Mouse (Mus musculus) embryonic facial prominence, embryonic 14.5 days (tissue): ENCODE measurements around the gene Bcl7b. TPM values are rescaled to one million over a fixed set of nuclear protein-coding genes. Genes with fewer than 3 reads are reported as not detected.

Experiments
- ATAC-seq: fragments of 200-750 bp; cut with Nextera tagmentation; 2 replicates; pipeline ENCODE4 v1.8.0; 2017; ENCODE audit warnings: low read depth, moderate number of reproducible peaks, moderate TSS enrichment
- DNase-seq: peaks from one replicate; pipeline ENCODE4 v3.0.0-alpha.2; 2015; ENCODE audit warnings: low spot score
- H3K27ac ChIP-seq: fragments of 300-500 bp; sonication (generic); replicated peaks from 2 replicates; pipeline ENCODE4 v1.5.1; 2014; ENCODE audit warnings: low read depth, mild to moderate bottlenecking, low read length, moderate library complexity
- H3K27me3 ChIP-seq: fragments of 300-500 bp; sonication (generic); replicated peaks from 2 replicates; pipeline ENCODE4 v1.6.1; 2014; ENCODE audit warnings: low read length; ENCODE audit not compliant: control insufficient read depth, insufficient read depth
- H3K36me3 ChIP-seq: fragments of 300-500 bp; sonication (generic); 2 replicates; pipeline ENCODE4 v1.6.1; 2014; ENCODE audit warnings: low read length, mixed read lengths; ENCODE audit not compliant: control insufficient read depth, insufficient read depth
- H3K4me1 ChIP-seq: fragments of 300-500 bp; sonication (generic); 2 replicates; pipeline ENCODE4 v1.6.1; 2014; ENCODE audit warnings: antibody characterized with exemption, low read length; ENCODE audit not compliant: control insufficient read depth, insufficient read depth
- H3K4me2 ChIP-seq: fragments of 300-500 bp; sonication (generic); 2 replicates; pipeline ENCODE4 v1.6.1; 2014; ENCODE audit warnings: low read depth, mild to moderate bottlenecking, low read length, moderate library complexity, mixed read lengths
- H3K4me3 ChIP-seq: fragments of 300-500 bp; sonication (generic); 2 replicates; pipeline ENCODE4 v1.5.1; 2014; ENCODE audit warnings: low read depth, mild to moderate bottlenecking, low read length
- H3K9ac ChIP-seq: fragments of 300-500 bp; sonication (generic); 2 replicates; pipeline ENCODE4 v1.6.1; 2014; ENCODE audit warnings: low read depth, mild to moderate bottlenecking, low read length, moderate library complexity, mixed read lengths
- H3K9me3 ChIP-seq: fragments of 300-500 bp; sonication (generic); 2 replicates; pipeline ENCODE4 v1.6.1; 2016; ENCODE audit warnings: low read length; ENCODE audit not compliant: control insufficient read depth
- WGBS: fragments of 180-500 bp; shearing (Covaris S2); extraction: QIAGEN DNeasy Blood & Tissue Kit; methylation state at CpG from one replicate; pipeline ENCODE4 v1.1.7; 2014; 5-methylcytosine and 5-hydroxymethylcytosine counted together
- polyA plus RNA-seq: library from polyadenylated mRNA; unstranded; fragments of >200 nt; fragmentation: Nextera tagmentation; extraction: Ambion mirVana; gene quantifications from 2 replicates; pipeline ENCODE4 v1.2.1, GENCODE M21; 2014

Bcl7b gene
- 44.3 and 44.4 TPM in 2 replicates for polyA plus RNA-seq

DNA sequence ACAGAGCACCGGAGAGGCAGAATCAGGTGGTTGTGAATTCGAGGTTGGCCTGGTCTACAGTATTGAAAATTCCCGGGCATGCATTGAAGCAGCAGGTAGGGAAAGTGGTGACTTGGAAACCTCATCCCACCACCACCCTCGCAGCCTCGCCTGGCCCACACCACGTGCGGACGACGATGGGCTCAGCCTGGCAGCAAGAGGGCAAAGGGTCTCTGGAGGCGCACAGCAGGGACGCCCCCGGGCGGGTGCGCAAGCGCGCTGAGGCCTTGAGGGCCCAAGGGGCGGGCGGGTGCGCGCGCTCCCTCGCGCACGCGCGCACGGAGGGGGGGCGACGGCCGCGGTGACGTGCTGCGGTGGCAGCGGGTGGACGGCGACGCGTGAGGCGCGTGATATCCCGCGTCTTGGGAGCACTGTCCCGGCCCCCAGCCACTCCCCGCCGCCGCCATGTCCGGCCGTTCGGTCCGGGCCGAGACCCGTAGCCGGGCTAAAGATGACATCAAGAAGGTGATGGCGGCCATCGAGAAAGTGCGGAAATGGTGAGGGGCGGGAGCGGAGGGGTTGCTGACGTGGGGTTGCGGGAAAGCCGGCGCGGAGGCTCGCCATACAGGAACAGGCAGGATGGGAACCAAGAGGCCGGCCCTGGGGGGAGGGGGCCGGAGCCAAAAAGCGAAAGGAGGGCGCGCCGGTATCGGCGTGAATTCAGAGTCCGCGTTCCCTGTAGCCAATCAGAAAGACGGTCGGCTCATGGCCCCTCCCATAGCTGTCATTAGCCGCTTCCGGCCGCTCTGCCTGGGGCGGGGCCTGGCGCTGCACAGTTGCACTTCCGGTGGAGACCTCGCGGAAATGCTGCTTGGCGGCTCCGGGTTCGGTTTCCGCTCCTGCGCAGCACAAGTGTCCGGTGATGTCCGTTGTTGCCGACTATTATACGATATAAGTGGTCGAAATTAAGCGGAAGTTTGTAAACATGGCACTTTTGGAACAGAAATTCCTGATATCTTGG lies at the start of gene Bcl7b:
Gene Bcl7b (plus strand): TSS at position 221 of the 1,000 bp plus-strand sequence.
- 2% methylated on average over 71 of the region's 95 CpGs for WGBS
- ATAC-seq (peak; percentile 98), DNase-seq (peak; percentile 99)
- Histone ChIP-seq H3K9me3 (no peaks in the 10 kb centered on the region), H3K27me3 (no peaks in the 10 kb centered on the region), H3K4me1 (peaks cover 8% of the 10 kb centered on the region), H3K36me3 (peaks cover 35% of the 10 kb centered on the region), H3K27ac (peak within 1 kb of the TSS; percentile 99), H3K9ac (peak within 1 kb of the TSS; percentile 94), H3K4me2 (peak within 1 kb of the TSS; percentile 97), H3K4me3 (peak within 1 kb of the TSS; percentile 75)

DNA sequence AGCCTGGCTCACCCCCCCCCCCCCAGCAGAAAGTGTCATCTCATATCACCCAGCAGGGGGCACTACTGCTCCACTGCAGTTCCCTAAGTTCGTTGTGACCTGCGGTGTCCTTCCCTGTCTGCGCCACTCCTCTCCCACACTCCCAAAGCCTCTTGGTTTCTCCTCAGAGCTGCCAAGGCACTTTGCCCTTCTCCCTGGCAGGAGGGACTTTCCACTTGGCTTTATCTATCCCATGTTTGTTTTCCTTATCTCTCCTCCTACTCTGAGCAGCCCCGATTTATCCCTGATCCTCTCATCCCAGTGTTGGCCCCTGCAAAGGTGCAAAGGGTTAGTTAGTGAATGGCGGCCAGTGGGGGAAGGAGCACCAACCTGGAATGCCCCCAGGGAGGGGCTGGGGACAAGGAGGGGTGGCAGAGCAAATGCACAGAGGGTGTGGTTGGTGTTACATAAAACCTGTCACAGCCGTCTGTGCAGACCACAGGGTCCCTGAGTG lies 49.4 kb upstream of the Bcl7b start:
- WGBS, result 26% methylated on average over 6 of the region's 6 CpGs
- no peaks in the 10 kb centered on the region for H3K4me1 ChIP-seq
- DNase-seq (peak; percentile 68), ATAC-seq (0 out of 2 replicates have a peak, but pooled peaks have one; percentile 41)
- H3K9ac ChIP-seq, result no peak overlapping the region
- H3K9me3 ChIP-seq, result no peaks in the 10 kb centered on the region
- H3K4me2 ChIP-seq, result no peak overlapping the region
- no peak overlapping the region for H3K27ac ChIP-seq
- no peaks in the 10 kb centered on the region for H3K36me3 ChIP-seq
- H3K27me3 ChIP-seq, result no peaks in the 10 kb centered on the region
- no peak overlapping the region for H3K4me3 ChIP-seq

DNA sequence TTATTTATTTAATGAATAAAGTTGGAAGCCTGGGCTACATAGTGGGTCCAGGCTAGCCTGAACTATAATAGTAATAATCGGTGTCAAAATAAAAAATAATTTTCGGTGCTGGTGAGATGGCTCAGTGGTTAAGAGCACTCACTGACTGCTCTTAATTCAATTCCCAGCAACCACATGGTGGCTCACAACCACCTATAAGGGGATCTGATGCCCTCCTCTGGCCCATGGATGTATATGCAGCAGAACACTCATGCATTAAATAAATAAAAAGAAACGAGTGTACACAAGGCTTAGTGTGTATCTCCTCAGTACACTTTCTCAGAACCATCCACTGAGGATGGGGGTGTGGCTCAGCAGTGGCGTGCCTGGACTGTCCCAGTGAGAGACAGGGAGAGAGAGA lies 47.3 kb upstream of the Bcl7b start:
- Histone ChIP-seq H3K27ac (no peak overlapping the region), H3K27me3 (no peaks in the 10 kb centered on the region), H3K4me1 (no peaks in the 10 kb centered on the region), H3K36me3 (no peaks in the 10 kb centered on the region), H3K9ac (no peak overlapping the region), H3K4me2 (no peak overlapping the region), H3K4me3 (no peak overlapping the region), H3K9me3 (no peaks in the 10 kb centered on the region)
- no peak for DNase-seq
- WGBS, result 61% methylated on average over 4 of the region's 4 CpGs
- ATAC-seq, result no peak

DNA sequence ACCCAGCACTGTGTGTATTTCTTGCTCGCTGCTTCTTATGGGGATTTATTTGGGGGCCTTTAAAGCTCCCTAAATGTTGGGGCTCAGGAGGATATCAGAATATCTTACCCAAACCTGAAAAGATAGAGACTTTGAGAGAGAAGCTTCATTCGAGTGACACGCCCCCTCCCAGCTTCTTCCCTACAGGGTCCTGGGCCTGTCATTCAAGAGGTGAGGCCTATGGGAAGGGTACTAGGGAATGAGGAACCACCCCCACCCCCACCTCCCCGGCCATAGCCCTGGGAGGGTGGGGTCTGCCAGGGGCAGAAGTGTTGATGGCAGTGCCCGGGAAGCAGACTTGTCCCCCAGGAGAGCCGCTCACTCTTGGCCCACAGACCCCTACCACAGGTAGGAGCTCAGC lies 42.0 kb upstream of the Bcl7b start:
- ATAC-seq (no peak), DNase-seq (no peak)
- Histone ChIP-seq H3K27ac (no peak overlapping the region), H3K4me2 (no peak overlapping the region), H3K4me1 (no peaks in the 10 kb centered on the region), H3K9me3 (no peaks in the 10 kb centered on the region), H3K4me3 (no peak overlapping the region), H3K27me3 (no peaks in the 10 kb centered on the region), H3K36me3 (no peaks in the 10 kb centered on the region), H3K9ac (no peak overlapping the region)
- WGBS, result 53% methylated on average over 6 of the region's 6 CpGs

DNA sequence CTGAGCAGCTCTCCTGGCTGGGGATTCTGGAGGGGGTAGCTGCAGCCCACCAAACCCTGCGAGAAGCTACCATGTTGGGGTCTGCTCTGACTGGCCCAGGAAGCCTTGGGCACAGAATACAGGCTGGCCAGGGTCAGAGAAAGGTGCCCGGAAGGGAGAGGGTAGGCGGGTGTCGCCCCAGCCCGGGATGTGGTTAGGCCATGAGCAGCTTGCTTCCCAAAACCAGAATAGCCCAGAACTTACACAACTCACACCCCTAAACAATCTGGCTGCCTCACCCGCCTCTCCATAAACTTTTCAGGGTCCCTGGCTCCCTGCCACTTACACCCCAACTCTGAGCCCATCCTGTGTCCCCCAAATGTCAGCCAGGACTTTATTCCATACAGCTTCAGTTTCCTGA lies 40.4 kb upstream of the Bcl7b start:
- no peak overlapping the region for H3K27ac ChIP-seq
- no peaks in the 10 kb centered on the region for H3K9me3 ChIP-seq
- WGBS, result 61% methylated on average over 6 of the region's 6 CpGs
- H3K27me3 ChIP-seq, result peaks cover 7% of the 10 kb centered on the region
- ATAC-seq, result no peak
- no peak for DNase-seq
- no peak overlapping the region for H3K9ac ChIP-seq
- H3K4me3 ChIP-seq, result no peak overlapping the region
- no peak overlapping the region for H3K4me2 ChIP-seq
- H3K36me3 ChIP-seq, result no peaks in the 10 kb centered on the region
- no peaks in the 10 kb centered on the region for H3K4me1 ChIP-seq

DNA sequence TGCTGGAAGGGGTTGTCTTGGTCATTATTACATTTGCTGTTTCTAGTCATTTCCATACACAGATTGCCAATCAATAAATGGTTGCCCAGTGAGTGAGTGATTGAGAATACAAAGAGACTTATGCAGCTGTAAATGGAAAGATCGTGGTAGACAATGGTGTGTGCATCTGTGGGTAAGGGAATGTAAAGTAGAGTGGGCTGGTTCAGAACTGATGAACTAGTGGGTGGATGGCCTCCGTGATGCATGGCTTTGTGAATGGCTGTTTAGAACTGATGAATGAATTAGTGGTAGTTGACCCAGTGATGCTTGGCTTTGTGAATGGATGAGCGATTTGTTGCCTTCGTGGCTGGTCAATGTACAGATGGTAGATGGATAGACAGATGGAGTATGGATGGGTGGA lies 38.3 kb upstream of the Bcl7b start:
- Histone ChIP-seq H3K4me1 (no peaks in the 10 kb centered on the region), H3K9me3 (no peaks in the 10 kb centered on the region), H3K4me3 (no peak overlapping the region), H3K27me3 (peaks cover 27% of the 10 kb centered on the region), H3K27ac (no peak overlapping the region), H3K9ac (no peak overlapping the region), H3K4me2 (no peak overlapping the region), H3K36me3 (no peaks in the 10 kb centered on the region)
- 93% methylated on average over 4 of the region's 4 CpGs for WGBS
- DNase-seq (no peak), ATAC-seq (no peak)

DNA sequence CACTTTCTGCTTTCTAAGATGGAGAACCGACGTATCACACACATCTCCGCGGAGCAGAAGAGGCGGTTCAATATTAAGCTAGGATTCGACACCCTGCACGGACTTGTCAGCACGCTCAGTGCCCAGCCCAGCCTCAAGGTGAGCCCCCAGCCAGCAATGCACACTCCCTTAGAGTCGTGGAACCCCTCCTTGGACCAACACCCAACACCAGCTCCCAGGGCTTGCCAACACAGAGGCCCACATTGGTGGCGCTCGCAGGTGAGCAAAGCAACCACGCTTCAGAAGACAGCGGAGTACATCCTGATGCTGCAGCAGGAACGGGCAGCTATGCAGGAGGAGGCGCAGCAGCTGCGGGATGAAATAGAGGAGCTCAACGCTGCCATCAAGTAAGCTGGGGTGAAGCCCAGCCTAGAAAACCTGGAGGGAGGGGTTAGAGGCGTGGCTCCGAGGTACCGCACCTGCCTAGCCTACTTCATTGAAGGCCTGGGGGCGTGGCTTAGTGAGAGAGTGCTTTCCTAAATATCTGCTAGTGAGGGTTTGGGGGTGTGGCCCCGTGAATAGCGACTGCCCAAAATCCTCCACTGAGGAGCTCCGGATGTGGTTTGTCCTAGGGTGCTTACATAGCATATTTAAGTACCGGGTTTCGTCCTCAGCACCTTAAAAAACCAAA lies 34.2 kb upstream of the Bcl7b start:
- no peaks in the 10 kb centered on the region for H3K4me1 ChIP-seq
- no peak overlapping the region for H3K27ac ChIP-seq
- H3K9me3 ChIP-seq, result no peaks in the 10 kb centered on the region
- peak overlapping the region; percentile 38; the same call in 1 of the 2 replicates for H3K9ac ChIP-seq
- DNase-seq (peak; percentile 89), ATAC-seq (peak; percentile 74)
- H3K27me3 ChIP-seq, result peaks cover 29% of the 10 kb centered on the region
- H3K36me3 ChIP-seq, result no peaks in the 10 kb centered on the region
- WGBS, result 3% methylated on average over 26 of the region's 26 CpGs
- H3K4me2 ChIP-seq, result peak overlapping the region; percentile 41
- peak overlapping the region; percentile 19 for H3K4me3 ChIP-seq

DNA sequence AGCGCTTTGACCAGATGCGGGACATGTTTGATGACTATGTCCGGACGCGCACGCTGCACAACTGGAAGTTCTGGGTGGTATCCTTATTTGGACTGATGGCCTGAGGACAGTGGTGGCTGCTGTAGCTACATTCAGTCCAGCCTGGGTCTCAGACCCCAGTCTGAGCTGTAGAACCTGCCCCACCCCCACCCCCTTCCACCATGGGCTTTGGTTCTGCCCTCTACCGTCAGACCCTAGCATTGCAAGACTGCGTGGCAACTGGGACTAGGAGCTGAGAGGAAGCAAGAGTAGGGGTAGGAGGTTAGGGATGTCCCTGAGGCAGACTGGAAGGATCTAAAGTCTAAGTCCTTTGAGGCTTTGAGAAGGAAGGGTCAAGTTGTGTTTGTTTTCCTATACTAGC lies 33.5 kb upstream of the Bcl7b start:
- no peak for ATAC-seq
- Histone ChIP-seq H3K4me3 (peak overlapping the region; percentile 19; the same call in 1 of the 2 replicates), H3K4me2 (peak overlapping the region; percentile 41), H3K9me3 (no peaks in the 10 kb centered on the region), H3K9ac (no peak overlapping the region), H3K4me1 (no peaks in the 10 kb centered on the region), H3K27me3 (peaks cover 29% of the 10 kb centered on the region), H3K36me3 (no peaks in the 10 kb centered on the region), H3K27ac (no peak overlapping the region)
- 5% methylated on average over 8 of the region's 8 CpGs for WGBS
- DNase-seq, result no peak
